Mouse (Mus musculus): ENCODE results near the gene Cx3cl1.

DNA sequence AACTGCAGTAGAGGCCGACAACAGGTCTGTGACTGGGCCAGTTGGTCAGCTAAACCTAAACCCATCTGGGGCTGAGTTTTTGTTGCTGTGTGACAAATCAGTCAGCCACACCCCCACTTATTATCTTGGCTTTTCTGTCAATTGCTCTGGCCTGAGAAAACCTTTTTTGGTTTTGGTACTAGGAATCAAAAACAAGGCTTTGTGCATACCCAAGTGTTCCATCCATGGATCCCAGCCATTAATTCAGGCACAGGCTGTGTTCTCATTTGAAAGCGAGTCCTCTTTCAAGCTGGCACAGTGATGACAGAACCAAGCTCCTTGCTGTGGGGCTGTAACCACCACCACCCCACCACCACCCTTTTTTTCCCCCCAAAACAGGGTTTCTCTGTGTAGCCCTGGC is 49.6 kb downstream of the Cx3cl1 start:
- no peak for TF ChIP-seq CTCF (IDR thresholded peaks at IDR 0.05; ENCODE audit: insufficient read depth, low read length)
- TF ChIP-seq POLR2A (IDR thresholded peaks at IDR 0.05; ENCODE audit: borderline replicate concordance, extremely low read depth, low read depth, low read length) = no peak

Data from lung, adult 2 months (tissue).